Mouse (Mus musculus): ENCODE measurements around the gene Phactr3.

- TF ChIP-seq CTCF (IDR thresholded peaks at IDR 0.05; ENCODE audit: control insufficient read depth, insufficient read depth, low read length), result 0 out of 2 replicates have a peak, but pooled peaks have one; percentile 32
- no peak for TF ChIP-seq POLR2A (IDR thresholded peaks at IDR 0.05; ENCODE audit: borderline replicate concordance, control insufficient read depth, low read depth, low read length)
These were observed 16.8 kb upstream of the Phactr3 start for GRCm38 (mm10) chr2:178101957-178102356.
